Mouse (Mus musculus): ENCODE data around the gene Cd2ap.

Gene Cd2ap

GRCm38 (mm10) chr17:42857506-42857905 is 19.0 kb downstream of the Cd2ap start:
- DNase-seq: peak in 1 of 2 experiments; percentile 17

- DNase-seq: no peak
Measured at GRCm38 (mm10) chr17:42847108-42847507, 29.4 kb downstream of the Cd2ap start.

GRCm38 (mm10) chr17:42837193-42837592 is 39.3 kb downstream of the Cd2ap start:
- DNase-seq: no peak

- DNase-seq: no peak
Measured at GRCm38 (mm10) chr17:42822787-42823186, 53.7 kb downstream of the Cd2ap start.

- DNase-seq: peak; percentile 21 to 32
Measured at GRCm38 (mm10) chr17:42815374-42815773, 61.1 kb downstream of the Cd2ap start.

GRCm38 (mm10) chr17:42792412-42792975 is 84.0 kb downstream of the Cd2ap start:
- DNase-seq: no peak

- DNase-seq: no peak
Measured at GRCm38 (mm10) chr17:42790787-42791186, 85.7 kb downstream of the Cd2ap start.

- DNase-seq: no peak
Measured at GRCm38 (mm10) chr17:42789723-42790122, 86.7 kb downstream of the Cd2ap start.

- no peak for DNase-seq
Measured at GRCm38 (mm10) chr17:42788686-42789453, 87.6 kb downstream of the Cd2ap start.

- DNase-seq: peak; percentile 58 to 62
Measured at GRCm38 (mm10) chr17:42782156-42782757, 94.2 kb downstream of the Cd2ap start.

- no peak for DNase-seq
Measured at GRCm38 (mm10) chr17:42753791-42754190, 122.7 kb downstream of the Cd2ap start.

- no peak for DNase-seq
Measured at GRCm38 (mm10) chr17:42752173-42752572, 124.3 kb downstream of the Cd2ap start.

- DNase-seq: no peak
Measured at GRCm38 (mm10) chr17:42745657-42746420, 130.6 kb downstream of the Cd2ap start.

All from B cell, adult 2 months (primary cell).